Mouse (Mus musculus): Measurements from ENCODE around the gene Anxa5. TPM values are rescaled to one million over a fixed set of nuclear protein-coding genes. Genes with fewer than 3 reads are reported as not detected.

Gene Anxa5
- polyA plus RNA-seq, 1 experiment from 2014 or later, result 106 TPM

- no peak for DNase-seq (ENCODE audit: low spot score)
- Histone ChIP-seq H3K36me3 (no peaks in the 10 kb centered on the region), H3K4me3 (no peak overlapping the region), H3K4me1 (no peaks in the 10 kb centered on the region; the same call in 1 of the 2 replicates), H3K27me3 (ENCODE audit: low read depth, poor library complexity, severe bottlenecking) (no peaks in the 10 kb centered on the region), H3K9me3 (replicated peaks) (no peaks in the 10 kb centered on the region), H3K27ac (replicated peaks) (no peak overlapping the region)
- WGBS, result 86% methylated on average over 2 of the region's 2 CpGs
These were observed 66.2 kb downstream of the Anxa5 start for GRCm38 (mm10) chr3:36409456-36409855.

GRCm38 (mm10) chr3:36406967-36407366 lies 68.7 kb downstream of the Anxa5 start:
- DNase-seq (ENCODE audit: low spot score), result no peak

GRCm38 (mm10) chr3:36406340-36406739 lies 69.4 kb downstream of the Anxa5 start:
- Histone ChIP-seq H3K36me3 (no peaks in the 10 kb centered on the region), H3K27ac (replicated peaks) (no peak overlapping the region), H3K4me1 (peaks cover 12% of the 10 kb centered on the region), H3K27me3 (ENCODE audit: low read depth, poor library complexity, severe bottlenecking) (no peaks in the 10 kb centered on the region), H3K4me3 (no peak overlapping the region), H3K9me3 (replicated peaks) (no peaks in the 10 kb centered on the region)
- WGBS, result 87% methylated on average over 2 of the region's 2 CpGs
- DNase-seq (ENCODE audit: low spot score), result no peak

More at GRCm38 (mm10) chr3:36406967-36407366, 68.7 kb downstream of the Anxa5 start:
- Histone ChIP-seq H3K9me3 (replicated peaks) (no peaks in the 10 kb centered on the region), H3K36me3 (no peaks in the 10 kb centered on the region), H3K4me1 (peaks cover 6% of the 10 kb centered on the region), H3K27me3 (ENCODE audit: low read depth, poor library complexity, severe bottlenecking) (no peaks in the 10 kb centered on the region), H3K27ac (replicated peaks) (no peak overlapping the region), H3K4me3 (no peak overlapping the region)
- 89% methylated on average over 5 of the region's 5 CpGs for WGBS

GRCm38 (mm10) chr3:36401900-36402299 lies 73.8 kb downstream of the Anxa5 start:
- Histone ChIP-seq H3K27me3 (ENCODE audit: low read depth, poor library complexity, severe bottlenecking) (no peaks in the 10 kb centered on the region; the same call in 1 of the 2 replicates), H3K36me3 (no peaks in the 10 kb centered on the region), H3K4me3 (no peak overlapping the region), H3K9me3 (replicated peaks) (no peaks in the 10 kb centered on the region), H3K27ac (replicated peaks) (no peak overlapping the region), H3K4me1 (peaks cover 16% of the 10 kb centered on the region)
- 27% methylated on average over 2 of the region's 2 CpGs for WGBS
- no peak for DNase-seq (ENCODE audit: low spot score)

- 87% methylated on average over 10 of the region's 10 CpGs for WGBS
These were observed 75.0 kb downstream of the Anxa5 start for GRCm38 (mm10) chr3:36400657-36401056.

More at GRCm38 (mm10) chr3:36400657-36401056, 75.0 kb downstream of the Anxa5 start:
- H3K27me3 ChIP-seq (ENCODE audit: low read depth, poor library complexity, severe bottlenecking), result no peaks in the 10 kb centered on the region; the same call in 1 of the 2 replicates
- peaks cover 16% of the 10 kb centered on the region for H3K4me1 ChIP-seq
- no peak overlapping the region for H3K27ac ChIP-seq (replicated peaks)
- DNase-seq (ENCODE audit: low spot score), result no peak
- H3K36me3 ChIP-seq, result no peaks in the 10 kb centered on the region
- no peaks in the 10 kb centered on the region for H3K9me3 ChIP-seq (replicated peaks)
- no peak overlapping the region for H3K4me3 ChIP-seq

Small RNA genes lying within 50 kb of the gene (microRNA-seq; reads per million reads assigned to microRNA genes)
- not detected for gene Mir7009

Other genes starting within 250 kb of the Anxa5 start
- gene 1810062G17Rik, start within 50 bp of the Anxa5 start, polyA plus RNA-seq (2016; fragmentation: Nextera tagmentation; extraction: Ambion mirVana), result 0.25 and 0.73 TPM in 2 replicates
- 0.67 and 1.2 TPM in 2 replicates for gene Gm11549, start 45.9 kb upstream of the Anxa5 start, polyA plus RNA-seq (2016; fragmentation: Nextera tagmentation; extraction: Ambion mirVana)
- gene Exosc9, start 76.7 kb upstream of the Anxa5 start, polyA plus RNA-seq (2016; fragmentation: Nextera tagmentation; extraction: Ambion mirVana), result 108 and 113 TPM in 2 replicates
- 255 and 262 TPM in 2 replicates for gene Ccna2, start 96.3 kb upstream of the Anxa5 start, polyA plus RNA-seq (2016; fragmentation: Nextera tagmentation; extraction: Ambion mirVana)
- 20.6 and 22.1 TPM in 2 replicates for gene Bbs7, start 137.6 kb upstream of the Anxa5 start, polyA plus RNA-seq (2016; fragmentation: Nextera tagmentation; extraction: Ambion mirVana)
- gene Trpc3, start 214.3 kb upstream of the Anxa5 start, polyA plus RNA-seq (2016; fragmentation: Nextera tagmentation; extraction: Ambion mirVana), result 4.2 and 4.9 TPM in 2 replicates